Mouse (Mus musculus) splenic B cell, adult 2 months (primary cell): ENCODE results near the gene Nfia.

Experiments
- DNase-seq: peaks from one replicate; pipeline ENCODE4 v3.0.0-alpha.2; 2011; ENCODE audit warnings: low read depth, low spot score
- H3K27me3 ChIP-seq: 2 replicates; pipeline ENCODE4 v1.6.1; 2012; ENCODE audit warnings: mild to moderate bottlenecking, low read length, moderate library complexity, mixed read lengths; ENCODE audit not compliant: control insufficient read depth, poor library complexity, insufficient read depth, severe bottlenecking
- H3K36me3 ChIP-seq: 2 replicates; pipeline ENCODE4 v1.6.1; 2012; ENCODE audit warnings: mild to moderate bottlenecking, low read length, moderate library complexity, mixed read lengths; ENCODE audit not compliant: control insufficient read depth, poor library complexity, insufficient read depth, severe bottlenecking

Nfia gene

GRCm38 (mm10) chr4:97784236-97784635, 11.7 kb downstream of the Nfia start:
- no peaks in the 10 kb centered on the region for H3K36me3 ChIP-seq
- H3K27me3 ChIP-seq, result no peaks in the 10 kb centered on the region
- no peak for DNase-seq

- no peak for DNase-seq
- no peaks in the 10 kb centered on the region for H3K27me3 ChIP-seq
- no peaks in the 10 kb centered on the region for H3K36me3 ChIP-seq
Measured at GRCm38 (mm10) chr4:97785547-97786271, 13.2 kb downstream of the Nfia start.

GRCm38 (mm10) chr4:97786571-97786970, 14.0 kb downstream of the Nfia start:
- DNase-seq, result no peak
- Histone ChIP-seq H3K36me3 (no peaks in the 10 kb centered on the region), H3K27me3 (no peaks in the 10 kb centered on the region)

GRCm38 (mm10) chr4:97787515-97787914, 15.0 kb downstream of the Nfia start:
- H3K27me3 ChIP-seq, result no peaks in the 10 kb centered on the region
- DNase-seq, result no peak
- no peaks in the 10 kb centered on the region for H3K36me3 ChIP-seq

- no peak for DNase-seq
- H3K27me3 ChIP-seq, result no peaks in the 10 kb centered on the region
- H3K36me3 ChIP-seq, result no peaks in the 10 kb centered on the region
Measured at GRCm38 (mm10) chr4:97788537-97788936, 16.0 kb downstream of the Nfia start.

- H3K27me3 ChIP-seq, result no peaks in the 10 kb centered on the region
- DNase-seq, result no peak
- no peaks in the 10 kb centered on the region for H3K36me3 ChIP-seq
Measured at GRCm38 (mm10) chr4:97793931-97794330, 21.4 kb downstream of the Nfia start.

GRCm38 (mm10) chr4:97794865-97795264, 22.3 kb downstream of the Nfia start:
- no peaks in the 10 kb centered on the region for H3K36me3 ChIP-seq
- no peaks in the 10 kb centered on the region for H3K27me3 ChIP-seq
- DNase-seq, result no peak

- Histone ChIP-seq H3K36me3 (no peaks in the 10 kb centered on the region), H3K27me3 (no peaks in the 10 kb centered on the region)
- DNase-seq, result no peak
Measured at GRCm38 (mm10) chr4:97795957-97796356, 23.4 kb downstream of the Nfia start.

- H3K36me3 ChIP-seq, result no peaks in the 10 kb centered on the region
- no peaks in the 10 kb centered on the region for H3K27me3 ChIP-seq
- no peak for DNase-seq
Measured at GRCm38 (mm10) chr4:97796505-97796904, 24.0 kb downstream of the Nfia start.

- Histone ChIP-seq H3K36me3 (no peaks in the 10 kb centered on the region), H3K27me3 (no peaks in the 10 kb centered on the region)
- DNase-seq, result no peak
Measured at GRCm38 (mm10) chr4:97803791-97804190, 31.3 kb downstream of the Nfia start.

GRCm38 (mm10) chr4:97804638-97805037, 32.1 kb downstream of the Nfia start:
- no peak for DNase-seq
- Histone ChIP-seq H3K27me3 (no peaks in the 10 kb centered on the region), H3K36me3 (no peaks in the 10 kb centered on the region)

GRCm38 (mm10) chr4:97805255-97805654, 32.7 kb downstream of the Nfia start:
- no peaks in the 10 kb centered on the region for H3K27me3 ChIP-seq
- H3K36me3 ChIP-seq, result no peaks in the 10 kb centered on the region
- DNase-seq, result no peak

- Histone ChIP-seq H3K36me3 (no peaks in the 10 kb centered on the region), H3K27me3 (no peaks in the 10 kb centered on the region)
- no peak for DNase-seq
Measured at GRCm38 (mm10) chr4:97805896-97806808, 33.6 kb downstream of the Nfia start.

- Histone ChIP-seq H3K27me3 (no peaks in the 10 kb centered on the region), H3K36me3 (no peaks in the 10 kb centered on the region)
- DNase-seq, result no peak
Measured at GRCm38 (mm10) chr4:97806924-97807323, 34.4 kb downstream of the Nfia start.

GRCm38 (mm10) chr4:97808885-97809284, 36.4 kb downstream of the Nfia start:
- no peak for DNase-seq
- Histone ChIP-seq H3K36me3 (no peaks in the 10 kb centered on the region), H3K27me3 (no peaks in the 10 kb centered on the region)
